Mouse (Mus musculus) kidney, postnatal 25 days (tissue): Measurements from ENCODE around the gene Map2.

Experiments
- DNase-seq, 2 experiments: peaks; one replicate each; pipeline ENCODE4 v3.0.0; 2021; ENCODE audit warnings: mixed read lengths in 2 of 2

Gene Map2

GRCm38 (mm10) chr1:66395826-66396225 lies 220.8 kb downstream of the Map2 start:
- no peak for DNase-seq

- DNase-seq: no peak
These were observed 226.8 kb downstream of the Map2 start for GRCm38 (mm10) chr1:66401902-66402301.

- DNase-seq: no peak
These were observed 232.3 kb downstream of the Map2 start for GRCm38 (mm10) chr1:66407270-66407967.

- no peak for DNase-seq
These were observed 243.3 kb downstream of the Map2 start for GRCm38 (mm10) chr1:66418360-66418759.

GRCm38 (mm10) chr1:66426073-66426472 lies 251.0 kb downstream of the Map2 start:
- DNase-seq: no peak

- no peak for DNase-seq
These were observed 255.9 kb downstream of the Map2 start for GRCm38 (mm10) chr1:66430962-66431361.

- no peak for DNase-seq
These were observed 256.4 kb downstream of the Map2 start for GRCm38 (mm10) chr1:66431472-66431871.

- no peak for DNase-seq
These were observed 263.0 kb downstream of the Map2 start for GRCm38 (mm10) chr1:66438069-66438468.

- no peak for DNase-seq
These were observed 267.8 kb downstream of the Map2 start for GRCm38 (mm10) chr1:66442922-66443321.

- DNase-seq: no peak
These were observed 274.4 kb downstream of the Map2 start for GRCm38 (mm10) chr1:66449471-66449870.

- no peak for DNase-seq
These were observed 281.5 kb downstream of the Map2 start for GRCm38 (mm10) chr1:66456580-66456979.

- no peak for DNase-seq
These were observed 282.7 kb downstream of the Map2 start for GRCm38 (mm10) chr1:66457747-66458146.

- no peak for DNase-seq
These were observed 284.3 kb downstream of the Map2 start for GRCm38 (mm10) chr1:66459394-66459793.

GRCm38 (mm10) chr1:66460850-66461249 lies 285.8 kb downstream of the Map2 start:
- DNase-seq: no peak

- peak; percentile 7 to 56 for DNase-seq
These were observed 293.0 kb downstream of the Map2 start, which contains the start of gene Unc80 for GRCm38 (mm10) chr1:66467821-66468703. TSS of gene Unc80 (plus strand) at chr1:66468367.

- no peak for DNase-seq
These were observed 293.6 kb downstream of the Map2 start for GRCm38 (mm10) chr1:66468704-66469020.

- DNase-seq: no peak
These were observed 307.7 kb downstream of the Map2 start for GRCm38 (mm10) chr1:66482751-66483150.
